Mouse (Mus musculus): ENCODE measurements around the gene Sec1.

DNA sequence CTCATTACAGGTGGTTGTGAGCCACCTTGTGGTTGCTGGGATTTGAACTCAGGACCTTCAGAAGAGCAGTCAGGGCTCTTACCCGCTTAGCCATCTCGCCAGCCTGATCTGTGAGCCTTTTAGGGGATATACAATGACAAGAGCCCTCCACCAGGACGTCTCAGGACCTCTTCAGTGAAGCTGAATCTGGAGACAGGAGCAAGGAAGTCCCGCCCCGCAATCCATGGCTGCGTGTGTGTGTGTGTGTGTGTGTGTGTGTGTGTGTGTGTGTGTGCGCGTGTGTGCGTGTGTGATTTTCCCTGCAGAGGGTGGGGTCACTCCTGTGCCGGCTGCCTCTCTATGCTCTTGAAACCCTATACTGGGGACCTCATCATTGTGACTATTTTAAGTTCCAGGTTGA, 45.6 kb upstream of the Sec1 start:
- TF ChIP-seq GATA1 (IDR thresholded peaks at IDR 0.05; ENCODE audit: low read length) (no peak), TAL1 (IDR thresholded peaks at IDR 0.05; ENCODE audit: low read length) (no peak)
